Mouse (Mus musculus) ES-E14 (cell line): Measurements from ENCODE around the gene Zdhhc7. TPM values are rescaled to one million over a fixed set of nuclear protein-coding genes. Genes with fewer than 3 reads are reported as not detected.

ENCODE experiments used
- DNase-seq: peaks from one replicate; pipeline ENCODE4 v3.0.0-alpha.2; 2013; ENCODE audit warnings: low read depth, low spot score
- H3K27ac ChIP-seq: 2 replicates; pipeline ENCODE4 v1.5.1; 2012; ENCODE audit warnings: low read depth, mild to moderate bottlenecking, low read length, moderate library complexity, mixed read lengths; ENCODE audit not compliant: poor library complexity, insufficient read depth, severe bottlenecking
- H3K36me3 ChIP-seq: 2 replicates; pipeline ENCODE4 v1.6.1; 2012; ENCODE audit warnings: mild to moderate bottlenecking, low read length, moderate library complexity, mixed read lengths; ENCODE audit not compliant: control insufficient read depth, poor library complexity, insufficient read depth, severe bottlenecking
- H3K4me1 ChIP-seq, 2 experiments: fragments of 150-350 bp in 1 of 2; sonication (generic) in 1 of 2; 2 replicates each; pipeline ENCODE4 v1.6.1; 2012; ENCODE audit warnings: low read length in 2 of 2, mild to moderate bottlenecking in 1 of 2, mixed read lengths in 1 of 2; ENCODE audit not compliant: control insufficient read depth in 2 of 2, insufficient read depth in 2 of 2, poor library complexity in 1 of 2
- H3K4me3 ChIP-seq, 2 experiments: fragments of 150-350 bp in 1 of 2; sonication (generic) in 1 of 2; 2 replicates each; pipeline ENCODE4 v1.5.1; 2012; ENCODE audit warnings: low read length in 2 of 2, low read depth in 1 of 2, mild to moderate bottlenecking in 1 of 2, mixed read lengths in 1 of 2; ENCODE audit not compliant: insufficient read depth in 1 of 2, poor library complexity in 1 of 2, severe bottlenecking in 1 of 2
- H3K9ac ChIP-seq: 2 replicates; pipeline ENCODE4 v1.6.1; 2012; ENCODE audit warnings: low read depth, mild to moderate bottlenecking, low read length, mixed read lengths; ENCODE audit not compliant: poor library complexity, insufficient read depth, severe bottlenecking
- H3K9me3 ChIP-seq: fragments of 150-350 bp; sonication (generic); 2 replicates; pipeline ENCODE4 v1.6.1; 2012; ENCODE audit warnings: low read depth, mild to moderate bottlenecking, low read length; ENCODE audit not compliant: control insufficient read depth, insufficient read depth
- CHD2 ChIP-seq: IDR thresholded peaks from 2 replicates; pipeline ENCODE4 v1.6.1; 2014; ENCODE audit warnings: mild to moderate bottlenecking, low read depth, low read length, inconsistent platforms
- HCFC1 ChIP-seq: IDR thresholded peaks from 2 replicates; pipeline ENCODE4 v1.6.1; 2012; ENCODE audit warnings: low read length, inconsistent platforms, borderline replicate concordance; ENCODE audit not compliant: insufficient read depth
- MAFK ChIP-seq: IDR thresholded peaks from 2 replicates; pipeline ENCODE4 v1.6.1; 2014; ENCODE audit warnings: mild to moderate bottlenecking, low read depth, low read length, inconsistent platforms; ENCODE audit not compliant: insufficient read depth
- ZC3H11A ChIP-seq: IDR thresholded peaks from 2 replicates; pipeline ENCODE4 v1.6.1; 2012; ENCODE audit warnings: low read depth, mild to moderate bottlenecking, inconsistent platforms, low read length, borderline replicate concordance
- ZNF384 ChIP-seq: IDR thresholded peaks from 2 replicates; pipeline ENCODE4 v1.6.1; 2012; ENCODE audit warnings: low read depth, low read length, inconsistent platforms
- in situ Hi-C, 2 experiments: fragments of 600-800 bp; cut with MboI; formaldehyde crosslinking; loops; one replicate each; pipeline ENCODE4 v1.15.1; 2025; ENCODE audit warnings: low sequenced_read_pairs in 2 of 2, inconsistent platforms in 1 of 2; ENCODE audit not compliant: unreplicated experiment in 2 of 2
- total RNA-seq: library from RNA; depleted of rRNA; stranded (reverse); fragments of 300-350 nt; gene quantifications from 2 replicates; pipeline ENCODE4 v1.2.3, GENCODE M21; 2012

Gene Zdhhc7
- total RNA-seq, 1 experiment = 35.4 TPM

DNA sequence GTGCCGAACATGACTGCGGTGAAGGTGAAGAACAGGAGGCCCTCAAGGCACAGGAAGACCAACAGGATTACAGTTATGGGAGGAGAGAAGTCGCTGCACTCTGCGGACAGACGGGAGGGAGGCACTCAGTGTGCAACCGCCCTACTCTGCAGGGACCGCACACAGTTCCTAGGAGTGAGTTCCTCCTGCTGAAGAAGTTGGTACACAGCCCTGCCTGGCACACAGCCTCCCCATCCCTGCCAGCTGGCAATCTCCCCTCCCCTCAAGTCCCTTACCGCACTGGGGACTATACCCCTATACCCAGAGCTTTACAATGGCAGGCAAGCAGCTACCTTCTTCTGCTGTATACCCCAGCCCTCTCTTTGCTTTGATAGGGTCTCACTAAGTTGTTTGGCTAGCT is 18.0 kb downstream of the Zdhhc7 start:
- H3K9ac ChIP-seq = no peak overlapping the region
- no peak overlapping the region for H3K27ac ChIP-seq
- H3K4me1 ChIP-seq = peaks cover 0 to 11% of the 10 kb centered on the region in 2 experiments; a peak in 2 of 4 replicates
- peaks cover 23% of the 10 kb centered on the region for H3K36me3 ChIP-seq
- no peak overlapping the region for H3K4me3 ChIP-seq
- no peak for TF ChIP-seq ZC3H11A
- no peak for TF ChIP-seq MAFK
- TF ChIP-seq HCFC1 = no peak
- TF ChIP-seq ZNF384 = no peak
- no peak for TF ChIP-seq CHD2
- H3K9me3 ChIP-seq = no peaks in the 10 kb centered on the region
- no peak for DNase-seq
- in situ Hi-C loops = no loop called here

DNA sequence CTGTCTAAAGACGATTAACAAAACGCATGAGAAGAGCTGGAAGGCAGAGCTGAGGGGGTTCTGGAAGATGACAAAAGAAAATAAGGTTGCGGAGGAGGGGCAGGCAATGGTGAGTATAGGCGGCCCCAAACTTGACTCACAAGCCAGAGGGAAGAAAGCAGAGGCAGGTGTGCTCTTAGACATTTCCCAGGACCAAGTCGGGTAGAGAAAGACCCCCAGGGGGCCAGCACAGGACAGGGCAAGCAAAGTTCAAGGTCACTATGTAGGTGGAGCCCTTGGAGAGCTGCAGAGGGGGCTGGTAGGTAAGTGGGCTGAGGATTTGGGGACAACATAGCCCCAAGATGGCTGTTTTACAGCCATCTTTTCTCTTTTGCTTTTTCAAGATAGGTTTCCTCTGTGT is 21.9 kb downstream of the Zdhhc7 start:
- H3K9ac ChIP-seq = no peak overlapping the region
- in situ Hi-C loops = loop anchor here in 1 of 2 experiments (10.0 kb wide), 1 partner anchor 115 kb away; no protein-coding TSS in a partner anchor
- H3K36me3 ChIP-seq = peaks cover 6% of the 10 kb centered on the region; the same call in 1 of the 2 replicates

DNA sequence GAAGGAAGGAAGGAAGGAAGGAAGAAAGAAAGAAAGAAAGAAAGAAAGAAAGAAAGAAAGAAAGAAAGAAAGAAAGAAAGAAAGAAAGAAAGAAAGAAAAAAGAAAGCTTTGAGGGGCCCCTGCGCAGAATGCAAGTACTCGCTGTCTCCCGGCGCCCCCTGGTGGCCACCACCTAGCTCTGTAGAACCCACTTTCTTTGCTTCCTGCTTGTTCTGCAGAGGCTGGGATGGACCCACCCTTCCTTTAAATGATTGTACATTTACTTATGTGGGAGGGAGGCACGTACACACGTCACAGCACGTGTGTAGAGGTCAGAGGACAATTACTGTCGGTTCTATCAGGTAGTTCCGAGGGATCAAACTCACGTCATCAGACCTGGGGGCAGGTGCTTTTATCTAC is 23.2 kb downstream of the Zdhhc7 start:
- no peaks in the 10 kb centered on the region for H3K9me3 ChIP-seq
- peaks cover 6% of the 10 kb centered on the region; the same call in 1 of the 2 replicates for H3K36me3 ChIP-seq
- H3K4me1 ChIP-seq = peaks cover 0 to 12% of the 10 kb centered on the region in 2 experiments; a peak in 2 of 4 replicates
- no peak overlapping the region for H3K27ac ChIP-seq
- no peak overlapping the region for H3K9ac ChIP-seq
- H3K4me3 ChIP-seq = no peak overlapping the region
- in situ Hi-C loops = loop anchor here in 1 of 2 experiments (10.0 kb wide), 1 partner anchor 113 kb away; no protein-coding TSS in a partner anchor
- no peak for TF ChIP-seq CHD2
- TF ChIP-seq MAFK = no peak
- no peak for TF ChIP-seq ZNF384
- TF ChIP-seq ZC3H11A = no peak
- no peak for TF ChIP-seq HCFC1
- peak; percentile 56 for DNase-seq

More for the DNA sequence above, 21.9 kb downstream of the Zdhhc7 start:
- TF ChIP-seq MAFK (no peak), ZNF384 (no peak), CHD2 (no peak), HCFC1 (no peak), ZC3H11A (no peak)
- Histone ChIP-seq H3K4me1 (peaks cover 0 to 12% of the 10 kb centered on the region in 2 experiments; a peak in 2 of 4 replicates), H3K27ac (no peak overlapping the region), H3K4me3 (no peak overlapping the region), H3K9me3 (no peaks in the 10 kb centered on the region)
- peak; percentile 25 for DNase-seq

DNA sequence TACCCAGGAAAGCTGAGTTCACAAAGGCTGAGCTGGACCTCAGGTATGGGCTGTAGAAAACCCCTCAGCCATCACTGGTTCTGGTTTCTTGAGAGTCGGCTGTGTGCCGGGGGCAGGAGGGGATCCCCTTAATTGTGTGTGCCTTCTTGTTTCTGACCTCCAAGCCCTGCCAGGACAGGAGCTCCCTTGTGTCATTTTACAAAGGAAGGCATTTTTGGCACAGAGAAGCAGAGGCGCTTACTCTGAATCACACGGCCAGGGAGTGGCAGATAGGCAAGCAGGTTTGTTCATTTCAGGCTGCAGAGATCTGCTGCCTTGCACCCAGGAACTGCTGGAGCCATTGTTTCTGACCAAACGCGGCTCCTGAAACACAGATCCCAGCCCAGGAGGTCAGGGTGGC is 25.9 kb downstream of the Zdhhc7 start:
- H3K9ac ChIP-seq = no peak overlapping the region
- in situ Hi-C loops = loop anchor here in 1 of 2 experiments (10.0 kb wide), 1 partner anchor 111 kb away; no protein-coding TSS in a partner anchor
- TF ChIP-seq HCFC1 = no peak
- no peak for TF ChIP-seq CHD2
- no peak for TF ChIP-seq ZNF384
- no peak overlapping the region for H3K27ac ChIP-seq
- no peaks in the 10 kb centered on the region for H3K36me3 ChIP-seq
- DNase-seq = no peak
- no peak overlapping the region for H3K4me3 ChIP-seq
- peaks cover 0 to 9% of the 10 kb centered on the region in 2 experiments; a peak in 2 of 4 replicates for H3K4me1 ChIP-seq
- H3K9me3 ChIP-seq = no peaks in the 10 kb centered on the region
